Mouse (Mus musculus) CD8-positive naive resting alpha-beta T cell, adult 2 months (primary cell): ENCODE measurements around the gene Cd247.

ENCODE experiments used
- DNase-seq, 2 experiments: peaks; one replicate each; pipeline ENCODE4 v3.0.0; 2022; ENCODE audit warnings: low read depth in 2 of 2, low spot score in 2 of 2

Gene Cd247

DNA sequence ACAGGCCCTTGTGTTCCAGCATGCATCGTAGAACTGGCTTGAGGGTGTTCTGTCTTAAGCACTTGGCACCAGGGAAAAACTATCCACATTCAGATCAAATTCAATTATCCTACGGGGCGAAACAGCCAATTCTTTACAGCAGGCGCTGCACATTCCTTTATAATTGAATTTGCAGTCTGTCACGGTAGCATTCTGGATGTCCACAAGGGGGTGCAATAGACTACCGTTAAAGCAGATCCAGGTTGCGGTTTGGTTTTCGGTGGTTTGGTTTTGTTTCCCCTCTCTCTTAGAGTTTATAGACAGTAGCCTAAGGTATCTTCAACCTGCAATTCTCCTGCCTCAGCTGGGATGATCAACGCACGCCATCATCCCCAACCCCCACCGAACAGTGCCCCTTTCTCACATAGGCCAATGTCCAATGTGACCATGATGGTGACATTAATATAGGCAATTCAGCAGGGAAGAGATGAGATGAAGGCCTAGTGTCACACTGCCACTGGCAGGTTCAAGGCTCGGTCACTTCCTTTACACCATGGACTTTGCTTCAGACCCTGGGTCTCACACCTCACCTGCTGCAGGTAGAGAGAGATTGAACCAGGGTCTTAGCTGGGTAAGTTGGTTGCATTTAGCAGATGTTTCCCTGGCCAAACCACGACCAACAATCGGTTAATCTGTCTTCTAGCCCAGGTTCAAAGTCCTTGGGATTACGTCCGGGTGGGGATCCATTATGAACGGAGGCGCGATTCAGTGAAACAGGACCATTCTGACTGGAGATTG lies 12.8 kb upstream of the Cd247 start:
- peak; percentile 52 to 77 for DNase-seq

DNA sequence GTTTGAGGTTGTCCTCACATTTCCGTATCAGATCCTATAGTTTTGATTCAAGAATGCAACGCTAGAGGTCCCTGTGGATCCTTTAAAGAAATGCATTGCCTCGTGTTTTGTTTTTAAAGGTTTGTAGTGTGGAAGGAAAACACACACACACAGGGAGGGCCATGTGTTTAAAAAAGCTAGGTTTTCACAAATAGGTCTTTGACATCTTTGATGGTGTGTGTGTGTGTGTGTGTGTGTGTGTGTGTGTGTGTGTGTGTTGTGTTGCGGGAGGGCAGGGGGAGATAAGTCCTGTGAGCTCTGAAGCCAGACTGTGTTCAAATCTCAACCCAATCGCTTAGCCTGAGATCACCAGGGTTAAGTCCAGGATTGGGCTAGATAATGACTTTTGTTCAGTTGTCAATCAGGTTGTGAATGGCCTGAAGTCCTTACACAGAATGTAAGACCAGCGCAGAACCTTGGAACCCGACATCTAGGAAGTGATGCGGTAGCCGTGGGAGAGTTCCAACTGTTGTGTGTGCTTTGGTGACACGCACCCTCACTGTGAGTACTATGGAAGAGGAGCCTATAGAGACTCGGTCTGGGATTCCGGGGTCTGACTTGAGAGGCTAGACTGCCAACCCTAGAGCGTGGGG lies 8.4 kb upstream of the Cd247 start:
- peak; percentile 39 to 51 for DNase-seq

DNA sequence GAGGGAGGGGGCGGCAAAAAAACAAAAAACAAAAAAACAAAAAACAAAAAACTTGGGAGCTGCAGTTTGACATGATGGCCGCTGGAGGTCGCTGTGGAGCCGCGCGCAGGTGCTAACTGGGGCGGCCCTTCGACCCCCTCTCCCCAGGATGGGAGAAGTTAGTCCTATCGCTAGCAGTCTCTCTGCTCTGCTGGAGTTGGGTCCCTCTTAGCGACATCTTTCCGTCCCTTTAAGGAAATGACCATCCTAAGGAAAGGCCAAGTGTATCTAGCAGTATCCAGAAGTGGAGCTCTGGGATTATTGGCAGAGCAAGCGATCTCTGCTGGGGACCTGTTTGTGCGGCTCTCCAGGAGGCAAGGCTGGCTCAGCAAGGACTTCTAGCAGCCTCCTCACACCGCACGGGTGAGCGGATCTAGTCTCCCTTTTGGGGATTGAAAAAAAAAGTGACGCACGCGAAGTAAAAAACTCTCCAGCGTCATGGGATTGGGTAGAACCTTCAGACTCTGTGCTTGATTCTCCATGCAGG lies 7.8 kb upstream of the Cd247 start:
- peak; percentile 55 to 64 for DNase-seq

DNA sequence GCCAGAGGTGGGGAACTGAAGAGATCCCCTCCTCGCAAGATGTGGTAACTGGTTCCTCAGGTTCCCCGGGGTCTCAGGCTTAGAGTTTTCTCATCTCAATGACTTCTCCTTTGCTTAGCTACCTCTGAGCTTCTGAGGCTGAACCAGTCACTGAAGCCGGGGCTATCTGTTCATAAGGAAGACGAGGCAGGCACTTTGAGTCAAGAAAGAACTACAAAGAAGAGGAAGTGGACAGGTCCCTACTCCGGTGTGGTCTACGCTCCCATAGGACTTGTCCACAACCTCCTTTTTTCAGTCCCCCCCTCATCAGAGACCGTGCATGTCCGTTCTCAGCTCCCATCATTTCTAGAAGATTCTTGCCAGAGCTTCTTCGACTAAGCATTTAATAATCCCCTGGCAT lies 7.1 kb upstream of the Cd247 start:
- no peak for DNase-seq

DNA sequence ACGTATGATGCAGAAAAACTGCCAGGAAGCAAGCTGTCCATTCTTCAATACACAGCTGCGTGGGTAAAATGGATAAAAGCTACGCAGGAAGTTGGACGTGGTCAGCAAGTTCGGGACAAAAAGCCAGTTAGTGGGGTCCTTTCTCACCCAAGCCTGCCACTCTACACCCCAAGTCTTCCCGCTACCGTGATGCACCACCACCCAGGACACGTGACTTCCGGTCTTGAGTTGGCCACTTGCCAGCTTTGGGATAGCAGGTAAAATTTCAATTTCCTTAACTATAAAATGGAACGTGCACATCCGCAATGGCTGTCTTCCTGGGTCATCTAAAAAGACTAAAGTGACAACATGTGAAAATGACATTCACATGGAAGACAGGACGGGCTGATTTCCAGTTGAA lies 6.6 kb upstream of the Cd247 start:
- DNase-seq, result no peak

DNA sequence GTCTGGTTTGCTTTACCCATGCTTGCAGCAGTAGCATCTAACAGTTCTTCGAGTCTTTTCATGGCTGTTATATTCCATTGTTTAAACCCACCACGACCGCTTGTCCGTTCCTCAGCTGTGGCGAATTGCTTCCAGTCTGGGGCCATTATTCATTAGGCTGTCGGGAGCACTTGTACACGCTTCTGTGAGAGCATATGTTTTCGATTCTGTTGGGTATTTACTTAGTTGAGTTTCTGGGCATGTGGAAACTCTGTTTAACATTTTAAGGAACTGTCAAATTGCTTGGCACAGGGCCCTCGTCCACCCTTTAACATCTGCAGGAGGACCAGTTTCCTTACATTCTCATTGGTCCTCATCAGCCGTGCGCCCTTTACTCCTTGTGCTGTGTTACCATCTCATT lies 2.2 kb upstream of the Cd247 start:
- no peak for DNase-seq

DNA sequence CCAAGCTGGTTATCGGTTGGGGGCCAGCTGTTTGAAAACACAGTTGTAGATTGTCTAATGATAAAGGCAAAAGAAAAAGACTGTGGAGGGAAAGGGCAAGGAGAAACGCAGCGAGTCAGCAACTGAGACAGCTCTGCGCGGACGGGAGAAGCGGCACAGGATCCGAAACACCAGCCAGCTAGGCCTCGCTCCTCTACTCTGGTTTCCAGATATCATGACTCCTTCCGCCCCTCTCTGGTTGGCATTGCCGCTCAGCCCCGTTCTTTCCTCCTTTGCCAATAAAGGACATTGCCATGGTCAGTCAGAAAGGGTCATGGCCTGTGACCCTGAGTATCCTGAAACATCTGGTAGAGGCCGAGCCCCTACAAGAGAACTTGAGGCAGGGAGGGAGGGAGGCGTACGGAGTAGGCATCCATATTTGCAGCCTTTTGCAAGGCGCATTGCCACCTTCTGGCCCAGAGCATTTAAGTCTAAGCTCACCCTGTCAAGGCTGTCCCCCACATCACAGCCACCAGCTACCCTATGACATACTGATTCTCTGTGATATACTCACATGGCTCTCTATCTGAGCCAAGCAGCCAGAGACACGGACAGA lies 682 bp downstream of the Cd247 start:
- peak; percentile 35 to 48 for DNase-seq

DNA sequence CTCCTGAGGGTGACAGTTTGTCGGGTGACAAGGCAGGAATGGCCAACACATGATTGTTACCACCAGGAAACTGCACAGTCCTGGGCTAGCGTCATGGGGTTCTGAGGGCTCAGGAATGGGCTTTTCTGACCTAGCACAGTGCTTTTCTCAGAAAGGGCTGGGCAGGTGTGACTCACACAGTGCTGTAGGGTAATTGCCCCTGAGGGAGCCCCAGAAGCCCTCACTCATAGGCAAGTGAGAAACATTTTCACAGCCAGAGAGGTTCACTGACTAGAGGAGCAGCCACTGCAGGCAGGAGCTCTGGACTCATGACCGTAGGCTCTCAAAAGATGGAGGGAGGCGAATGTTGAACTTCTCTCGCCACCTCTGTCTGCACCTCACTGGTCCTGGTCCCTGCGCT lies 1.5 kb downstream of the Cd247 start:
- DNase-seq, result peak; percentile 37 to 50

DNA sequence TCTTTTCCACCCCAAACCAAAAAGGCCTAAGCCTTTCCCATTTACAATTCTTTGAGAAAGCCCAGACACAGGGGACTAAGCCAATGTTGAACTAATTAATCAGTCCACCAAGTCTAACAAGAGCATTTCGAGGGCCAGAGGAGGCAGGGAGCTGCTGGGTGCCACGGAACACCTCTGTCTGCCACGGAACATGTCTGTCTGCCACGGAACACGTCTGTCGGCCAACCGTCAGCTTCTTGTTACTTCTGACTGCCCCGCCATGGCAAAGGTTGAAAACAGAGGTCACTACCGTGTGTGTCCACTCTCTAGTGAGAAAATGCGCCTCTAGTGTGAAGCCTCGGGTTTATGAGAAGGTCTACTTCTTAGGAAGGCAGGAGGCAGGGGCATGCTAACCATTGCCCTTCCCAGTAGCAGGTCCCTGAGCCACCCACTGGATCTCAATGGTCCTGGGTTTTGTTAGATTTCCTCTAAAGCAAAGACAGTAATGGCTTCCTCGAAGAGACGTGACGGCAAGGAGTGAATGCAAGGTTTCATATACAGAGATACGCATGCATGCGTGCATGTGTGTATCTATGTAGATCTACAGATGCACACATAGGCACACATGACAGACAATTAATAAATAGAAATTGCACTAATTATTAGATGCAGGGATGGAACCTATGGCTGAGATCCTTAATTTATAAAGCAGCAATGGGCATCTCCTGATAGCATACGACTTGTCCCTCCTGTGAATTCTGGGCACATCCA lies 2.2 kb downstream of the Cd247 start:
- DNase-seq, result no peak

DNA sequence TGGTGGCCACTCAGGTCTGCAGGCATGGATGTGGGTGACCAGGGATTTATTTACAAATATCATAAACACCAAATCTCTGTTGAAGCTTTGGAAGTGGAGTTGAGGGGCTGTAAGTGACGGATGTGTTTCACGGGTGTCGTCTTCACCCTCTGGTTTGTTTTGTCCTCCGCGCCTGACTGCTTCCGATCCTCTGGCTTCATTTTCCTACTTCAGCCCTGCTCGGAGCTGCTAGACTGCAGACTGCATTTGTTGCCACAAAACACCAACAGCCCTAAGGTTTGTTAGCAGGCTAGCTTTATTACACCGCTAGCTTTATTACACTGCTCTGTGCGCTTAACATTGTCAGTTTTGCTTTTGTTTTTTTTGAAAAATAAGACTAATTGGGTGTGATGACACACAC lies 2.9 kb downstream of the Cd247 start:
- peak in 1 of 2 experiments; percentile 24 for DNase-seq

DNA sequence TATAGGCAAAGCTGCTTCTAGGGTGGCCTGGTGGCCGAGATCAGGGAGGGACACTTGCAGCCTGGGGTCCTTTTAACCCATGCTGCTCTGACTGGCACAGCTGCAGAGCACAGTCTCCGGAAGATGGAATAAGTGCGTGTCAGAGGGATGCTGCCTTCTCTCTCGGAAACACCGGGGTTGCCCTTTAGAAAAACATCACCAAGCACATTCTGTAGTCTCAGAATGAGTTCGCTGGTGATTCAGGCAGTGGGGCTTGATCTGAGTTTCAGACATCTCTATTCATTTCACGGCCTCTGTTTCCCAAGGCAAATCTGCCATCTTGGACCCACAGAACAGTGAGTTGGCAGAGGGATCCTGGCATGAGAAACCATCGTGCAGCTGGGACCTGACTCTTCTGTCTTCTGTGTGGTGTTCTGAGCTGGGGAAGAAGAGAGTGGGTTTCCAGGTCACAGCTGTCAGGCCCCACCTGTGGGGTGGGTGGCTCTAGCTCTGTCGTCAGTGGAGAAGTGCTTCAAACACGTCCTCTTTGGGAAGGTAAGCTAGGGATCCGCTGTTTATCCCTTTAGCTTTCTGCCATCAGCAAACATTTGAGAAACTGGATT lies 13.3 kb downstream of the Cd247 start:
- DNase-seq, result no peak

DNA sequence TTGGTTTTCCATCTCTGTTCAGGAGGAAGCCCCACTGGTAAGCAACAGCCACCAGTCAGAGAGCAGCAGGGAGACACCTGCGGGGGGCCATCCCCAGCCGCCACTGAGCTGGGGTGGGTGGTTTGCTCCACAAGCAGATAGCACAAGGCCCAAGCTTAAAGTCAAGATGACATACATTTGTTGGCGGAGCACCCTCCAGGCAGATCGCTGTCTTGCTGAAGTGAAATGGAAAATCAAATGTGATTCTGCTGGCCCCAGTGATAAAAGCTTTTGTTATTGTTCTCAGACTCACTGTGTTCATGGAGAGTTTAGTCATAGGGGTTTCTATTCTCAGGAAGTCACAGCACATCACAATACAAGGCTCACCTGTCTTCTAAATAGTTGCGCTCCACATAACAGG lies 14.6 kb downstream of the Cd247 start:
- DNase-seq, result no peak

DNA sequence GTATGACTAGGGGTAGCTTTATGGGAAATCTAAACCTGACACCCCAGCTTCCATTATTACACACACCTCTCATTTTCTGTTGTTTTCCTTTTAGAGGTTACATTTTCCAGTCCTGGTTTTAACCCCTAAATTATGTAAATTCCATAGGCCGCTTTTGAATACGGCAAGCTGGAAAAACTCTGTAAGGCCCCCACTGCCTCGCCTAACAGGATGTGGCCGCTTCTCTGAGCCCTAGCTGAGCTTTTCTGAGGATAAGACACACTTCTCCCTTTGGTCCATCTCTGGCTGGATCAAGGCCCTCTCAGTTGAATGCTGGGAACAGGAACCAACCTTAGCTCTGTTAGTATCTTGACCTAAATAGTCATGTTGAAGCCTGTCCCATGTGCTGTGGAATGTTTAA lies 15.7 kb downstream of the Cd247 start:
- DNase-seq, result no peak

DNA sequence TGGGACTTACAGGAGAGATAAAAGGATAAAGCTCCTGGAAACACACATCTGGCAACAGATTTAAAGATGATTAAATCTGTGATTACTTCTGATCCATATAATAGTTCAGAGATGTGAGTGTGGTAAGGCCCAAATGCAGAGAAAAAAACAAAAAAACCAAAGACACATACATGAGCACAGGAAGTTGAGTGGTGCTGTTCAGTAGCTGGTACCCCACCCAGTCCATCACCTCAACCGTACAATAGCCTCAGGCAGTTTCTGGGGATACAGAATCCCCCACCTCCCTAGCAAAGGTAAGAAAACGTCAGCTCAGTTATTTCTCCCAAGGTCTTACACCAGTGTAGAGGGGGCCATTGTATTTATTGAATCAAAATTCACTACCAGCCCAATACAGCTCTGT lies 22.2 kb downstream of the Cd247 start:
- DNase-seq, result no peak

DNA sequence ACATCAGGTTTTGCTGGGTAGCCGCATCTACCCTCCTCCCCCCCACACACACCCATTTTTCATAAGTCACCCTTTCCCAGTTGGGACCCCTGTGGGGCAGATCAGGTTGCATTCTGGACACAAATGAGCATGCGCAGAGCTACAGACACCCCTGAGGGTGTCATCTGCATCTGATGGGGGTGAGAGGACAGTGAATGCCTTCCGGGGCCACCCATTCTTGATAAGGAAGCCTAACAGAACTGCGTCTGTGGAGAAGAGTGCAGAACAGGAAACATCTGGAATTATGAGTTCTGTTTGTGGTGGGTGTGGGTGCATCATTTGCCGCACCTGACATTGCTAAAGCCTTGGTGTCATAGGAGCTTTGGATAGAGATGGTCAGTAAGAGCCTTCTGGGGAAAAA lies 22.7 kb downstream of the Cd247 start:
- DNase-seq, result no peak

DNA sequence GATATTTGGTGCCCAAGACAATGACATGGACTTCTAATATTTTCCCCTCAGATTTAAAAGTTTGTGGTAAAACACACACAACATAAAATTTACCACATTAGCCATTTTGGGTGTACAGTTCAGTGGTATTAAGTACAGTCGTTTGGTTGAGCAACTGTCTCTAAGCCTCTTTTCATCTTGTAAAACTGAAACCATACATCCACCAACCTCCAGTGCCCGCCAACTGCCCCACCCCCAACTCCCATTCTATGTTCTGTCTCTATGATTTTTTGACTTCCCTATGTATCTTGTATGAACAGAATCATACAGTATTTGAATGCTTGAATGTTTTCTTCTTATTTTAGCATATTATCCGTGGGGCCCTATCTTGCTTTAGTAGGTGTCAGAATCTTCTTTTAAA lies 24.3 kb downstream of the Cd247 start:
- peak in 1 of 2 experiments; percentile 34 for DNase-seq

DNA sequence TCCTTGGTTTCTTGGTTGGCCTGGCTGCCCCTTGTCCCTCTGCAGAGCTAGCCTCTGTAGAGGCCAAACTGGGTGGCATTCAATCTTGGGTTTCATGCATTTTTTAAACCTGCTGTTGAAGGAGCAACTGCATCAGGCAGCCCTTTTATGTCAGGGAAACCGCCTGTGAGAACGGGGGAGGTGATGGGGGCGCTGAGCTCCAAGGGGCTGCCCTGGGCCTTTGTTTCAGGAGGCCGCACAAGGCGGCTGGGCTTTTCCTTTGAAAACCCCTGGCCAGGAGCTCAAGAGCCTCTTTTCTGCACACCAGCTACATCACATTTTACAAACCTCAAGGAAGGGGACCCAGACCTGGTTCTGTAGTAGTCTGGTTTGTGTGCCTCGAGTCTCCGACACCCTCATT lies 25.6 kb downstream of the Cd247 start:
- no peak for DNase-seq

DNA sequence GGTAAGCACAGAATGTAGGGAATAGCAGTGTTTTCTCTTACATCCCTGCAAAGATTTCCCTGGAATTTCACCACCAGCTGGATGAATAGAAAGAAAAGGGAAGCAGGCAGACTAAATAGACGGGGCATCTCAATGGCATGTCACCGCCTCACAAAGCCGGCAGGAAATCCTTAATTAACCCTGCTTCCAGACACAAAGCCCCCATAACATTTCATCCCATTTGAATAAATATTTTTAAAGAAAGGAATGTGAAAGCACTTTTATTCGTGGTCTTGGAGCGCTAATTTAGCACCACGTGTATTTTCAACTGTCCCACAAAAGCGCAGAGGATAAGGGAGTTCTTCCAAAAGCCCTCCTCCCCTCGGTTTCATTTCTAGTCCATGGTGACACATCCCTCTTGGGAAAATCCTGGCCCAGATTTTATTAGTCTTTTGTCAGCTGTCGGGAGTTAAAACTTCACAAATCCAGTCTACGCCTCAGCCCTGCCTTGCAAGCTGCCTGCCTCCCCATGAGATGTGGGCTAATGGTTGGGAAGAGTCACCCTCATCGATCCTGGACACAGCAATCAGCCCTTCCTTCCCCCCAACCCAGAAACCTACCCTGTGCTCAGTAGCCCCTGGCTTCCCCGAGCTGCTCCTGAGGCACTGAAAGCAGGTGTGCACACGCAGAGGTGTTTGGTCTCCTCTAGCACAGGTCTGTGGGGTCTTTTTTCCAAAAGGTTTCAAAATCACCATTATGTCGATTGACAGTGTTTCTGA lies 26.2 kb downstream of the Cd247 start:
- DNase-seq, result no peak

DNA sequence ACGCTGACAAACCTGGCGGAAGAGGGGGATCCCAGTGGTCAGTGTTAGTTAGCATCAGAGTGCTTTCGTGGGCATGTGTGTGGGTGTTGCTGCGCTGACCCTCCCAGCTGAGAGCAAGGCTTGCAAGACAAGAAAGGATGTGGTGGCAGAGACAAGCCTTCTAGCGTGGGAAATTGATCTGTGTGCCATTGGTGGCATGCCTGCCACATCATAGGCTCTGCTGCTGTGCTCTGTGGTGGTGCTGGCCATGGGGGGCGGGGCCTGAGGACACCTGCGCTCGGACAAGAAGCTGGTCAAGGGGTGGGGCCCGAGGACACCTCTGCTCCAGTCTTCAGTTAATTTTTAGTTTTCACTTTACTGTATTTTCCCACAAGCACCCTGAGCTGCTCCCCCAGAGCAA lies 27.9 kb downstream of the Cd247 start:
- DNase-seq, result peak; percentile 42 to 60

DNA sequence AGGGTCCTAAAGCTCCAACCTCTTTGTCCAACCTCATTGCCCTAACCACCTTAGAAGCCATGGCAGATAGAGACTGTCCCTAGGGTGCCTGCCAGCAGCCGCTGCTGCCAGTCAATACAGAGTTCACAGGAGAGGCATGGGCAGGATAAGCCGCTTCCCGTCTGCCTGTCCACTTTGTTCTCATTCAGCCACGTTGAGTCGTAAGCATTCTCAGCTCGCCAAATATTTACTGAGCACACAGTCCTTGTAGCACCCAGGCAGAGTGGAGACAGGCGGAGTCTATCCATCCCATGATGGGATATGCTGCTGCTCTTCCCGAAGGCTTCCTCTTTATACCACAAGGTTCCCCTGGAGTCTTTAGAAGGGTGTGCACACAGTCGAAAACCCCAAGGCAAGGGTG lies 28.8 kb downstream of the Cd247 start:
- no peak for DNase-seq
